Mouse (Mus musculus) kidney, postnatal 0 days (tissue): ENCODE data around the gene Il1rl2. TPM values are rescaled to one million over a fixed set of nuclear protein-coding genes. Genes with fewer than 3 reads are reported as not detected.

Experiments
- ATAC-seq: fragments of 200-750 bp; cut with Nextera tagmentation; replicated peaks from 2 replicates; pipeline ENCODE4 v1.8.0; 2017; ENCODE audit warnings: low read depth, moderate number of reproducible peaks, moderate TSS enrichment, moderate library complexity; ENCODE audit not compliant: low FRiP score
- DNase-seq: peaks from one replicate; pipeline ENCODE4 v3.0.0-alpha.2; 2016; ENCODE audit warnings: low spot score
- H3K27ac ChIP-seq: fragments of 300-500 bp; sonication (generic); 2 replicates; pipeline ENCODE4 v1.5.1; 2014; ENCODE audit warnings: mild to moderate bottlenecking
- H3K27me3 ChIP-seq: fragments of 300-500 bp; sonication (generic); 2 replicates; pipeline ENCODE4 v1.6.1; 2014; ENCODE audit warnings: low read length, mixed read lengths; ENCODE audit not compliant: insufficient read depth
- H3K36me3 ChIP-seq: fragments of 300-500 bp; sonication (generic); 2 replicates; pipeline ENCODE4 v1.6.1; 2014; ENCODE audit warnings: low read length, mixed read lengths; ENCODE audit not compliant: insufficient read depth
- H3K4me1 ChIP-seq: fragments of 300-500 bp; sonication (generic); replicated peaks from 2 replicates; pipeline ENCODE4 v1.6.1; 2014; ENCODE audit warnings: antibody characterized with exemption, low read length, mixed read lengths; ENCODE audit not compliant: insufficient read depth
- H3K4me2 ChIP-seq: fragments of 300-500 bp; sonication (generic); 2 replicates; pipeline ENCODE4 v1.6.1; 2014; ENCODE audit warnings: mild to moderate bottlenecking, low read length, moderate library complexity, mixed read lengths
- H3K4me3 ChIP-seq: fragments of 300-500 bp; sonication (generic); replicated peaks from 2 replicates; pipeline ENCODE4 v1.5.1; 2014; ENCODE audit warnings: low read depth, low read length
- H3K9ac ChIP-seq: fragments of 300-500 bp; sonication (generic); 2 replicates; pipeline ENCODE4 v1.6.1; 2014; ENCODE audit warnings: low read depth, low read length
- H3K9me3 ChIP-seq: fragments of 300-500 bp; sonication (generic); replicated peaks from 2 replicates; pipeline ENCODE4 v1.6.1; 2016; ENCODE audit warnings: low read length, inconsistent platforms, mixed read lengths
- CTCF ChIP-seq: IDR thresholded peaks from 2 replicates; pipeline ENCODE4 v1.5.1; 2016; ENCODE audit warnings: antibody characterized with exemption, low read depth, mild to moderate bottlenecking, moderate library complexity
- WGBS: fragments of 180-500 bp; shearing (Covaris S2); extraction: QIAGEN DNeasy Blood & Tissue Kit; methylation state at CpG from one replicate; pipeline ENCODE4 v1.1.7; 2014; 5-methylcytosine and 5-hydroxymethylcytosine counted together
- polyA plus RNA-seq: library from polyadenylated mRNA; unstranded; fragments of >200 nt; fragmentation: Nextera tagmentation; extraction: Ambion mirVana; gene quantifications from 2 replicates; pipeline ENCODE4 v1.2.1, GENCODE M21; 2015

The Il1rl2 gene
- polyA plus RNA-seq, 1 experiment from 2014 or later: 7.5 TPM

DNA sequence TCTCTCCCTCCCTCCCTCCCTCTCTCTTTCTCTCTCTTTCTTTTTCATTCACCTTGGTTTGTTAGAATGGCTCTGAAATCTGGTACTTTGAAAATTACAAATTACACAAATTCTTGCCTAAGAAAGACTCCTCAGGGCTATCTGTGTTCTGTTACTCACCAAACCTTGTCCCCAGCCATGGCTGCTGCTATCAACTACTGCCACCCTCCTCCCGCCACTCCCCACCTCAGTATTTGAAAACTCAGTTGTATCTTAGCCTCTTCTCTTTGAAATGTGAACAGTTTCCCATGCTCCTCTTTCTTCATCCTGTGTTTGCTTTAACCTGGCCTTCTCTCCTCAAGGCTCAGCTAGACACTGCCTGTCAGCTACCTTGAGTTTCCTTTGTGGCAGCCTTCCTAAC, 5.1 kb downstream of the Il1rl2 start:
- DNase-seq (no peak), ATAC-seq (no peak)
- Histone ChIP-seq H3K4me2 (no peak overlapping the region), H3K4me1 (peaks cover 6% of the 10 kb centered on the region; the same call in 1 of the 2 replicates), H3K9ac (no peak overlapping the region), H3K36me3 (no peaks in the 10 kb centered on the region), H3K27me3 (no peaks in the 10 kb centered on the region), H3K4me3 (no peak overlapping the region), H3K27ac (no peak overlapping the region), H3K9me3 (no peaks in the 10 kb centered on the region)
- no peak for TF ChIP-seq CTCF
- 77% methylated on average over 1 of the region's 1 CpGs for WGBS

DNA sequence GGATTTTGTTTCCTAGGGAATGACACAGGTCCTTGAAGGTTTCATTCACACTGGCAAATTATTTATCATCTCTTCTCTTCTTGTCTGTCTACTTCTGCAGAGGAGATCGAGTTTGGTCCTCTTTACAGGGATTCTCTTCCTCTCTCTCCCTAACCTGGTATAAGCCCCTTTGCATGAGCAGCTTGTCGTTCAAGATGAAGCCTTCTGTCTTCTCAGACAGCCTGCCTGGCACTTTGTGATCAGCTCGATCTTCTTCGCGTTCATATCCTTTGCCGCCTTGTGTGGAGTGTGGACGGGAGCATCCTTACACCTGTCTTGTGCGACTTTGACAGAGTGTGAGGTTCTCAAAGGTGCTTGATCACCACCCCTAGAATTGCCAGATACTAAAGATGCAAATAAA, 5.8 kb downstream of the Il1rl2 start:
- H3K27ac ChIP-seq: no peak overlapping the region
- H3K36me3 ChIP-seq: no peaks in the 10 kb centered on the region
- no peak overlapping the region for H3K4me2 ChIP-seq
- ATAC-seq: no peak
- H3K4me1 ChIP-seq: peaks cover 6% of the 10 kb centered on the region; the same call in 1 of the 2 replicates
- no peak for TF ChIP-seq CTCF
- DNase-seq: no peak
- 90% methylated on average over 8 of the region's 8 CpGs for WGBS
- H3K27me3 ChIP-seq: no peaks in the 10 kb centered on the region
- no peaks in the 10 kb centered on the region for H3K9me3 ChIP-seq
- H3K4me3 ChIP-seq: no peak overlapping the region
- no peak overlapping the region for H3K9ac ChIP-seq

- WGBS: 85% methylated on average over 1 of the region's 1 CpGs
- Histone ChIP-seq H3K9me3 (no peaks in the 10 kb centered on the region), H3K4me3 (no peak overlapping the region), H3K27ac (no peak overlapping the region), H3K36me3 (no peaks in the 10 kb centered on the region), H3K9ac (no peak overlapping the region), H3K4me2 (no peak overlapping the region), H3K27me3 (no peaks in the 10 kb centered on the region), H3K4me1 (no peaks in the 10 kb centered on the region)
- ATAC-seq (no peak), DNase-seq (no peak)
- no peak for TF ChIP-seq CTCF
These were observed 14.9 kb downstream of the Il1rl2 start for GRCm38 (mm10) chr1:40339346-40339745.

- Histone ChIP-seq H3K4me2 (no peak overlapping the region), H3K27ac (no peak overlapping the region), H3K9me3 (no peaks in the 10 kb centered on the region), H3K4me1 (no peaks in the 10 kb centered on the region), H3K9ac (no peak overlapping the region), H3K27me3 (no peaks in the 10 kb centered on the region), H3K4me3 (no peak overlapping the region), H3K36me3 (no peaks in the 10 kb centered on the region)
- WGBS: 87% methylated on average over 4 of the region's 4 CpGs
- ATAC-seq (no peak), DNase-seq (no peak)
- TF ChIP-seq CTCF: no peak
These were observed 15.7 kb downstream of the Il1rl2 start for GRCm38 (mm10) chr1:40340102-40340501.

DNA sequence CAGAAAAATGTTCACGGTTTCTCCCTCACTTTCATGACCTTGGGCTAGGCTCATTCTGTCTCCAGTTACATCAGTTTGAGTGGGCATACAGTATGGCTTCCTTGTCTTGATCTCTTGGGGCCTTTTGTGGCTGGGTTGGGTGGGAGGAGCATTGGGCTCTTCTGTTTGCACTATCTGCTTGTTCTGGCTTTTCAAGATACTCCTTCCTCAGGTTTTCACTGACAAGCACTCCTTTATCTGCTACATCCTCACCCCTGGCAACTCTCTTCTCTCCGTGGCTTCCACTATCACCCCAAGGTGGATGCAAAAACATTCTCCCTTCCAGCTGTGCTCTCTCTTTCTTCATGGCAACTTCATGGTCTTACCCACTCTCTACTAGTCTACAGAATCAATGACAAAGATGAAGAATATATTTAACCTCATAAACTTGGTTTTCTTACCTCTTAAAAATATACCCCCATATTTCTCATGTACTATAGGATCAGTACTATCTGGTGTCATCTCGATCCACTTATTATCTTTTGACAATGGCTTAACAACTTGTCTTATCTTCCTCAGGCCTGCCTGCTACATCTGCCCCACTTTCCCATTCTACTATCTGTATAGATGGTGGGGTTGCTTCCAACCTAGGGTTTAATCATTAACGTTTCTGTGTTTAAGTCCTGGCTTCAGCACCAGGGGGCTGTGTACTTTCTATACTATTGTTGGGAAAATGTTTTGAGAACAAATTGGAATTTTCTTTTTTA, 27.9 kb downstream of the Il1rl2 start:
- ATAC-seq (no peak), DNase-seq (no peak)
- WGBS: 83% methylated on average over 4 of the region's 4 CpGs

DNA sequence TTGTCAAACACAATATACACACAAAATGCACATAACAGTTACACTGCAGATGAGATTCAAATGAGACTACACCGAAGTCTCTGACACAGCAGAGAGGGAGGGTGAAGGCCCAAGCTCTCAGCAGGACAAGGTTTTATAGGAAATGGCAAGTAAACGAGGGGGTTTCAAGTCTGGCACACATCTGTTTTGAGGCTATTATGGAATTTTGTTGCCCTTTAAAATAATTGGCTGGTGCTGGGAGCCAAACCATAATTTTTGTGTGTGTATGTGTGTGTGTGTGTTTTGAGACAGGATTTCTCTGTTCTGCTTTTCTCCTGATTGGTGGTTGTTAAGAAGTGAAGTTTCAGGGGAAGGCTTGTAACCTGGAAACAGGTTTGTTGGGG, 28.5 kb downstream of the Il1rl2 start:
- WGBS: 73% methylated on average over 2 of the region's 2 CpGs
- Histone ChIP-seq H3K27me3 (no peaks in the 10 kb centered on the region), H3K36me3 (0 out of 2 replicates have a peak, but pooled peaks cover 3% of the 10 kb centered on the region), H3K4me3 (no peak overlapping the region), H3K9me3 (no peaks in the 10 kb centered on the region), H3K4me1 (no peaks in the 10 kb centered on the region), H3K27ac (no peak overlapping the region), H3K4me2 (no peak overlapping the region), H3K9ac (no peak overlapping the region)
- ATAC-seq (no peak), DNase-seq (no peak)
- TF ChIP-seq CTCF: no peak

More for the DNA sequence above, 27.9 kb downstream of the Il1rl2 start:
- Histone ChIP-seq H3K36me3 (0 out of 2 replicates have a peak, but pooled peaks cover 3% of the 10 kb centered on the region), H3K4me2 (no peak overlapping the region), H3K27ac (no peak overlapping the region), H3K4me1 (no peaks in the 10 kb centered on the region), H3K4me3 (no peak overlapping the region), H3K9ac (no peak overlapping the region), H3K27me3 (no peaks in the 10 kb centered on the region), H3K9me3 (no peaks in the 10 kb centered on the region)
- TF ChIP-seq CTCF: no peak
